Mouse (Mus musculus) thymus, postnatal 14 days (tissue): ENCODE data around the gene Bst2.
A peak's percentile ranks its signal among the peaks of the same experiment; 100 is the strongest.

Experiments used
- DNase-seq: peaks from one replicate; pipeline ENCODE4 v3.0.0; 2021

The Bst2 gene

DNA sequence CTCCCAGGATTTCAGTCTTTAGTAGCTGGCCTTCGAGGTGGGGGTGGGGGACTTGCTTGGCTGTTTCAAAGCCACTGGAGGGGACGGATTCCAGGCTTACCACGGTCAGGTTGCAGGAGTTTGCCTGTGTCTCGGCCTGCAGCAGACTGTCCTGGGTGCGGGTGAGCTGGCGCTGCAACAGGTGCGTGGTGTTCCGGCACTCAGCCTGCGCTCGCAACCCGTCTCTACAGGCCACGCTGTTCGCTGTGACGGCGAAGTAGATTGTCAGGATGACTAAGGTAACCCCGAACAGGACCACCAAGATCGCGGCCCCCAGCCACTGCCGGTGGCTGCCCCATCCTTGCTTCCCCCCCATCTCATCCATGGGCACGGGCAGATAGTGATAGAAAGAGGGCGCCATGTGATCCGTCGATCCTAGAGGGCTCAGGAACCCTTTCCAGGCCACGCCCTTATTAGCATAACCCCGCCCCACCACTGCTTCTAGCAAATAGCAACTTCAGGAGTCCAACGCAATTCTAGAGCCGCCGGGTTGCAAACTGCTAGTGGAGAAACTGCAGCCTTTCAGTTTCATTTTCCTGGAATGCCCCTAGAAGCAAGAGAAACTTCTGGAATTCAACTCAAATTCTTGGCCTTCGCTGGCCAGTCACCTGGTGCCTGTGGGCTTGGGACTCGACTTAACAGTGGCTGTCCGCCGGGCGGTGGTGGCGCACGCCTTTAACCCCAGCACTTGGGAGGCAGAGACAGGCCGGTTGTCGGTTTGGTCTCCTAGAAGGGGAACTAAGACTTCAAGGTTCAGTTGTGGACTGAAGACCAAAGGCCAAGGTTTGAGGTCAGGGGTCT lies at the start of gene Bst2:
TSS of gene Bst2 (minus strand) at position 429 of the 840 bp plus-strand sequence.
- peak; percentile 92 for DNase-seq

DNA sequence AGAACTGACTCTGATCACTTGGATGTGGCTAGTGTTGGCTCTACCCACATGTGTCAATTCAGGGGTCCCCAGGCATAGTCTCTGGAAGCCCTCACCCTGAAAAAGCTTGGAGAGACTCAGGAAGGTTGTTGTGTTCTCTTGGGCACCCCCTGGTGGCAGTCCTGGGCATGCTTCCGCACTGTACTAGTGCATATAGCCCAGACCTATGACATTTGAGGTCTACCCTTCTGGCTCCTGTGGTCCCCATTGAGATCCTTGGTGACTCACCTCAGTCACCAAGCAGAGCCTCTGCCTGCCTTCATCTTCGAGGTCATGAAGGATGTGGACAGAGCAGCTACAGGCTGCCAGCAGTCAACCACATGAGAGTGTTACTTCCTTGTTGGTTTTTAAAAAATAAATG lies 49.6 kb upstream of the Bst2 start:
- peak; percentile 69 for DNase-seq

DNA sequence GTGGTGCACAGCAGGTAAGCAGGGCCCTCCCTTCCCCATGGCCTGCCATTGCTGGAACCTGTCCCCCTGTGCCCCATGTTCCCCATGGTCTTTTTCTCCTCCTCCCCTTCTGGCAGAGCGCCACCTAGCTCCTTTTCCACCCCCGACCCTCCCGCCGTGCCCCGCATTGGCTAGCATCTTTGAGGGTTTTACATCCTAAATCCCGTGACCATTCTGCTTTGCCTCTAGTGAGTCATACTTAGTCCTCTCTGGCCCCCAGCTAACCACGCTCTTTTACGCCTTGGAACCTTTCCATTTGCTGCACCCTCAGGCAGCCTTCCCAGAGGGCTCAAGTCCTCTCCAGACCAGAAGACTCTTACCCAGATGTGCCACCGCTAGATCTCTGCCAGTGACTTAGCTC lies 42.9 kb upstream of the Bst2 start:
- peak; percentile 12 for DNase-seq

DNA sequence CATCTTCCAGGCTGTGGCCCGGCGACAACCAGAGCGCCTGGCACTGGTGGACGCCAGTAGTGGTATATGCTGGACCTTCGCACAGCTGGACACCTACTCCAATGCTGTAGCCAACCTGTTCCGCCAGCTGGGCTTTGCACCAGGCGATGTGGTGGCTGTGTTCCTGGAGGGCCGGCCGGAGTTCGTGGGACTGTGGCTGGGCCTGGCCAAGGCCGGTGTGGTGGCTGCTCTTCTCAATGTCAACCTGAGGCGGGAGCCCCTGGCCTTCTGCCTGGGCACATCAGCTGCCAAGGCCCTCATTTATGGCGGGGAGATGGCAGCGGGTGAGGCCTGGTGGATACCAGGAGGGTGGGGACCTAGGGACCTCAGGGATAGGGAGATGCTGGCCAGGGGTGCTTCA lies 42.2 kb upstream of the Bst2 start:
- no peak for DNase-seq

DNA sequence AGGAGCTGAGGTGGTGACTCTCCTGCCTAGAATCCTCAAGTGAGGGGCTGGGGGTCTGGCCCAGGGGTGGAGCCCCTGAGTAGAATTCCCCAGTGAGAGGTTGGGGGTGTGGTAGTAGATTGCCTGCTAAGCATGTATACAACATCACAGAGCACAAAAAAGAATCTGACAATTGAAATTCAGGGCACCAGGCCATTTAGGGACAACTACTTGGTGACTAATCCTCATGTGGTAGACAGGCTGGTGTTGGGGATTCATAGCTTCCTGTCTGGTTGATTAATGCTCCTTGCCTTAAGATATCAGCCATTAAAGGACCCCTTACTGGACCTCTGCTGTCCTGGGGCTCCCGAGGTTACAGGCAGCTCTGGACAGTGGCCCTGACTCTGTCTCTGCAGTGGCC lies 41.8 kb upstream of the Bst2 start:
- DNase-seq, result no peak

DNA sequence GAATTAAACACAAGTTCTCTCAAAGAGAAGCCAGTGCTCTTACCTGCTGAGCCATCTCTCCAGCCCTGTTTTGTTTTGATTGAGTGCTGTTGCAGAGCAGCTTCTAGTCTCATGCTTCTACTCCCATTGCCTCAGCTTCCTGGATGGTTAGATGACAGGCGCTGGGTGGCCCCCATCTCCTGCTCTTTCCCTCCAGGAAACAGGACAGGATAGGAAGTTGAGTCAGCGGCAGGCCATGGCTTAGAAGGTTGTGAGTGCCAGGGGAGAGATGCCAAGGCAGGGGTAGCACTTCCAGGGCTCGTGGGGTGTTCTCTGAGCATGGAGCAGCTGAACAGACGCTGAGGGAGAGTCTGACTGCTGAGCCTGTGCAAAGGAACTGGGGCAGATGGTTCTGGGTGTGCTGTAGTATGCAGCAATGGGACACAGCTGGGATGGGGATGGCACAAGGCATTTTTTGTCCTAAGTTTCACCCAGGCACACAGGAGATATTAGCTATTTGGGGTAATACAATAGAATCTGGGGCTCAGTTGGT lies 40.7 kb upstream of the Bst2 start:
- DNase-seq, result no peak

DNA sequence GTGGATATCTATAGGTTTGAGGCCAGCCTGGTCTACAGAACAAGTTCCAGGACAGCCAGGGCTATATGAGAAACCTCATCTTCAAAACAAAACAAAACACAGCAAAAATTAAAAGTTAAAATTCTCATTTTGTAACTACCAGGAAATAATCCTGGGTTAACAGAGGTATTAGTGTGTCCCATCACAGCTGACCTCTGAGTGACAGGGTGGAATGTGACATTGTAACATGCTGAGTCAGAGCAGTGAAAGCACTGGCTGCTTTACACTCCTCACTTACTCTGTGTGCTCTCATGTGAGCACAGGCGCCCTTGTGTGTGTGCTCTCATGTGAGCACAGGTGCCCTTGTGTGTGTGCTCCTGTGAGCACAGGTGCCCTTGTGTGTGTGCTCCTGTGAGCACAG lies 37.8 kb upstream of the Bst2 start:
- no peak for DNase-seq

DNA sequence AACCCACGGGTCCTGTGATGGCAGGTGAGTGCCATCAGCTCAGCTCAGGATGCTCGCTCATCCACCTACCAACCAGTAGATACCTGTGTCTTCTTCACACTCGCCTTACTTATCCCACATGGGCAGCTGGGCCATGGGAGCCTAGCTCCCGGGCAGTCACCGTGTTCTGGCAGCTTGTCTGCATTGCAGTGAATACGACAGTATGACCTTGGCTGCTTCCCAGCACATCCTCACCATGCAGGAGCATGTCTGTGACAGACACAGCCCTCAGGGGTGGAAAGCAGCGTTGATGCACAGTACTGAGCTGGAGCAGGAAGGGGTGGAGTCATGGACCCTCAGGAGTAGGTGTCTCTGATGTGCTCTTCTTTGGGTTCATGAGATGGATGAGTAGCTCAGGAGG lies 37.2 kb upstream of the Bst2 start:
- DNase-seq, result no peak

DNA sequence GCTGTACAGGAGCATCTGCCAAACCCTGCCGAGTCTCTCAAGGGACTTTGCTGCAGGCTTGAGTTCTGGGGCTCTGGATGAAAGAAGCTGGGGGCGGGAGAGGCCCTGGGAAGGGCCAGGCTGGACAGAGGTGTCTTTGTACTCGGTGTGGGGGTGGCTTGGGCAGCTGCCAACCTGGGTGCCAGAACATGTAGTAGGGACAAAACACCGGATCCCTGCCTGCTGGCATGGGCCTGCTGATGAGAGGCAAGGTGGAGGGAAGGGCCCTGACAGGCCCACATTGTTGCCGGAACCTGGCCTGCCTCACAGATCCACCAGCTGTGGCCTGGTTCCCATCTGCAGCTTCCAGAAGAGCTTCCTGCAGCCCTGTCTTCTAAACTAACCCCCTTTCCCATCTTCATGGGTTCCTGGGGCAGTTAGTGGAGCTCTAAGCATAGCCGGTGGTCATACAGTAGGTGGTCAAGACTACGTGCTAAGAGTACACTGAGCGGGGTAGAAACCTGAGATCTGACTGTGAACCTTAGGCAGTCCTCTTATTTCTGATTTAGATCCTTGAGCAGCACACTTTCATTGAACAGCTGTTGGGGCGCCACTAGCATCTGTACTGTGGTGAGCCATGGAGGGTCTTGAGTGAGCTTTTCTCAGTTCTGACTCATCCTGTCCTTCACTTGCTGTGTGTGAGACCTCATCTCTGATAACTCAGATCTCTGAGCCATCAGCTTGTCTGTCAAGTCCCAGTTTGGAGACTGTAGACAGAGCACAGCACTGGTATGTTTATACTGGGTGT lies 35.8 kb upstream of the Bst2 start:
- peak; percentile 10 for DNase-seq

DNA sequence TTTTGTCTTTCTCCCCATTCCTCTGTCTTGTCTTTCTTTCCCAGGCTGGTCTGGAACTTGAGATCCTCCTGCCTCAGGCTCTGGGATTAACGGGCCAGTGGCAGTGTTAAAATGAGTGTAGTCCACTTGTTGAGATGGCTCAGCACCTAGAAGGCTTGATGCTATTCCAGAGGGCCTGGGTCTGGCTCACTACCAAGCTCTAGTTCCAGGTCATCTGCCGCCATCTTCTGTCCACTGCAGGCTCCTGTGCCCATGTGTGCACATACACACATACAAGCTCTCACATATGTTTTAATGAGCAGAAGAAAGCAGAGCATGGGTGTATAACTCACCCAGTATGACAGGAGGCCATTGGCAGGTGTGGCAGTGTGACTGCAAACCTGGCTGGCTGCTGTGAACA lies 34.8 kb upstream of the Bst2 start:
- peak; percentile 4 for DNase-seq

DNA sequence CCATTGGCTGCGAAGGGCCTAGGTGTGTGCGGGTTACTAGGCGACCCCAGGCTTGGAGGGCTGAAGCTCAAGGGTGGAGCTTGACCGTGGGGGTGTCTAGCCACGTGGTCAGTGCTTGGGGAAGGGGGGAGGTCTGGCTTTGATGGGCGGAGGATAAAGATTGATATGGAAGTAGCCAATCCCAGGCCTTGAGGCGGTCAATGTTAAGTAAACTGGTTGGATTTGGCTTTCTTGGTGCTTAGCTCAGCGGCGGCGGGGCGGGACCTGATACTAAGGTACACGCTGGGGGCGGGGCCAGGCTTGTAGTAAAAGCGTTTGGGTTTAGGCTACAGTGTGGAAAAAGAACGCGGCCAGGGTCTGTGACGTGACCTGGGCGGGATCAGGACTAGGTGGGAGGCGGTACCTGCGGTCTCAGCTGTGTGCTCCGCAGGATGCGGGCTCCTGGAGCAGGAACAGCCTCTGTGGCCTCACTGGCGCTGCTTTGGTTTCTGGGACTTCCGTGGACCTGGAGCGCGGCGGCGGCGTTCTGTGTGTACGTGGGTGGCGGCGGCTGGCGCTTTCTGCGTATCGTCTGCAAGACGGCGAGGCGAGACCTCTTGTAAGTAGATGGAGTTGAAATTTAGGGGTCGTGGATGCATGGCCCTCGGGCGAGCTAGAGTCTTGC lies 33.2 kb upstream of the Bst2 start:
- DNase-seq, result peak; percentile 91

DNA sequence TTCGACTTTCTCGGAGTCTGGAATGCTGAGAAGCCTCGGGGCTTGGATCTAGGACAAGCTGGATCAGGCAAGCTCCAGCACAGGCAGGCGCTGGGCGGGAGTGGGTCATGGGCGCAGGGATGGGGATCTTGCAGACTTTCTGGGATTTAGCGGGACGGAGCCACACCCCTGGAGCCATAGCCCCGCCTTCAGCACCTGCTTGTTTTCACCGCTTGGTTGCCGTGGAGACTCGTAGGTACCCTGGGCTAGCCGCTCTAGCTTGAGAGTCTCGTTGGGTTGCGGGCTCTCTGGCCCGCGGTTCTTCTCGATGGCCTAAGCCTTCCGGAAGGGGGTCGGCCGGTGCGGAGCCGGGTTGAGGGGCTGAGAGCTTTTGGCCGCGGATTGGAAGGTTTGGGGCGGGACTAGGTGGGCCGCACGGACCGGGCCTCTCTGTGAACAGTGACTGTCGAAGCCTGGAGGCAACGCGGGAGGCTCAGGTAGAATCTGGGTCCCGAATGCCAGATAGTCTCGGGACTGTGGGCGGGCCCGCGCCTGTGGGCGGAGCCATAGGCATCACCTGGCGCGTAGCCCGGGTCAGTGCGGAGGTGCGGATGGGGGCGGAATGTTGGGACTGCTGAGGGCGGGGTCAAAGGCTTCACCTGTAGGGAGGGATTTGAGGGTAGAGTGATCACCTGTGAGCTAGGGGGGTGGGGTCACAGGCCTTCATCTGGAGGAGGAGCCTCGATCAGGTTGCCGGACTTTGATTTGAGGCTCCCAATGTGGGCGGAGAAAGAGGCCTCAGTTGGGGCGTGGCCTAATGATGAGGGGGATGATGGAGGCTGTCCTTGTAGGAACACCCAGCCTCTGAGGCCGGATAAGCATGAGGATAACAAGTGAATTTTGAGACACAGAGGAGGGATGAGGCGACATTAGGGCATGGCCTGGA lies 32.4 kb upstream of the Bst2 start:
- DNase-seq, result peak; percentile 66

DNA sequence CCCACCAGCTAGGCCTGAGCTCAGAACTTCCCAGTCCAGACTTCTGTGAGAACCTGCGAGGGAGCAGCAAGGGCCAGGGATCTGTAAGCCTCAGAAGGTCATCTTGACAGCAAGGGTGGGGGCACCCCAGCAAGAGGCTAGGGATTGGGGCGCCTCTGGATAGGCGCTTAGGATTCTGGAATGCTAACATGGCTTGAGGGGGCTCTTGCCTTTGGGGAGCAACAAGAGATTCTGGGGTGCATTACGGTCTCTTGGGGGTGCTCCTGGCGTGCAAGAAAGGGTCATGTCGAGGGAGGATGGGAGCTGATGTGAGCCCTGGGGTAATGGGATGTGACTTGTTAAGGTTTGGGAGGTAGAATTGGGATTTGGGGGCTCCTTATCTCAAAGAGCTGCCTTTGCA lies 31.7 kb upstream of the Bst2 start:
- DNase-seq, result peak; percentile 6

DNA sequence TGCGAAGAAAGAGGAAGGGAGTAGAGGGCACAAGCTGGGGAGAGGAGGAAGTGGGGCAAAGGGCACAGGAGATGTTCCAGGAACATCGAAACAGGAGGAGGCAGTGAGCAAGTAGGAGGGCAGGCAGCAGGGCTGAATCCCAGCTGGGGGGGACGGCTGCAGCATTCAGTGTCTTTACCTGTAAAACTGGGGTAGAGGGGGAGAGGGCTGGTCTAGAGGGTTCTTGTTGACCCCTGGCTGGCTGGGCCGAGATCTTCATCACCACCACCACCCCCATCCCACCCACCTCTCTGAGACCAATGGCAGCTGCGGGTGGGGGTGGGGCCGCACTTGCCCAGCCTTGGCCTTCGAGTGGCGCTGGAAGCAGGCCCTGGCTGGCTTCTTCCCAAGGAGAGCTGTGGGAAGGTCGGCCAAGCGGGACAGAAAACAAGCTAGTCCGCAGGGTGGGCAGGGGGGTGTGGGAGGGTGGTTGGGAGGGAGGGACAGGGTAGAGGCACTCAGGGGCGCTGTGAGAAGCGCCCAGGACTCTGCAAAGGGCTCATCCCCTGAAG lies 31.2 kb upstream of the Bst2 start, which contains the start of gene Slc27a1:
TSS of gene Slc27a1 (plus strand) at position 496 of the 551 bp plus-strand sequence.
- DNase-seq, result peak; percentile 5

DNA sequence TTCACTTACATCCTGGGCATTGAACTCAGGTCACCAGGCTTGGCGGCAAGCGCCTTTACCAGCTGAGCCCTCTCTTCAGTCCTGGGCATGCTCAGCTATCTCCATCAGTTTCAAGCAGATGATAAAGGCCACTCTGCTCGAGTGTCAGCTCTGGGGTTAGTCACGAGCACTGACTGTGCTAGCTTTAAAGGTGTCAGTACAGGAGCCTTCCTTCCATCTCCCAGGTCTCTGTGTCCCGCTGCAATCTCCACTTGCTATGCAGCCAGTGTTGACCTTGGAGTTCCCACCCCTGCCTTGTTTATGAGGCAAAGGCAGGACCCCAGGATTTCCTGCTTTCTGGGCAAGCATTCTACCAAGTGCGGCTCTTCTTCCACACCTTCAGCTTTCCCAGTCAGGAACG lies 30.3 kb upstream of the Bst2 start:
- DNase-seq, result no peak

DNA sequence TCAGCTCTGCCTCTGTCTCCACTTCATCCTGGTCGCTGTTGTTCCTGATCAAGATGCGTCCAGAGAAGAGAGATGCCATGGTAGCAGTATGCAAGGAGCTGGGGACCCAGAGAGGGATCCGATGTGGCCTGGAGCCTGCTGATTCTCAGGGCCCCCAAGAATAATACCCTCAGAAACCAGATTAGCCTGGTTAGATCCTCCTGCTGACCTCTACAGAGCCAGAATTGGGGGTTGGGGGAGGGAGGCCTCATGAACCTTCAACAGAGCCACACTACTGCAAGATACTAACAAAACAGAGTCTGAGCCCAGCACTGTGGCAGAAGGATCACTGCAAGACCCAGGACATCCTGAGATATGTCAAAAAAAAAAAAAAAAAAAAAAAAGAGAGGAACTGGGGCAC lies 29.2 kb upstream of the Bst2 start, which contains the start of gene Nxnl1:
TSS of gene Nxnl1 (minus strand) at position 101 of the 400 bp plus-strand sequence.
- DNase-seq, result no peak

DNA sequence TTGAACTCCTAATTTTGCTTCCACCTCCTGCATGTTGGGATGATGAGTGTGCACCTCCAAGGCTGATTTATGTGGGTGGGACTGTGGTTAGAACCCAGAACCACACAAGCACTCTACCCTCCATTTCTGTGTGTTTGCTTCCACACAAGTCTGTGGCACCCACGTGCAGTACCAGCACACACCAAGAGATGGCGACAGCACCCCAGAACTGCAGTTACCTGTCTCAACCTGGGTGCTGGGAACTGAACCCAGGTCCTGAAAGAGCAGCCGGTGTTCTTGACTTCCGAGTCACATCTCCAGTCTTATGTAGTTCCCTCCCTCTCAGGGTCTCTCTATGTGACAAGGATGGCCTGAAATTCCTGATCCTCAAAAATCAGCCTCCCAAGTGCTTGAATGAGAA lies 26.7 kb upstream of the Bst2 start:
- peak; percentile 25 for DNase-seq

DNA sequence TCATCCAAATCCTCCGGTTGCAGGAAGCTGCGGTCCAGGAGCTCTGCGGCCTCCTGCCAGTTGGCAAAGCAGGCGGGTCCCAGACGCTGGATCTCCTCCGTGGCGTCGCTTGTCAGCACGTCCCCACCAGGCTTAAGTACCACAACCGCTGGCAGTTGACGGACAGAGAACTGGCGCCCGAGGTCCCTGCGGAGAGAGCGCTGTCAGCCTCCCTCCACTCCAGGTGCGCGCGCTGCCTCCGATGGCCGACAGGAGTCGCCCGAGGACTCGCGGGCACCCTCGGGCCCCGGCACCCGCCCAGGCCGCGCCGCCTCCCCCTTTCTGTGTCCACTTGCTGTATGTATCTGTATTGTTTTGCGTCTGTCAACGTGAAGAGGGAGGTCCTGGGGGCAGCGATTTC lies 25.5 kb upstream of the Bst2 start:
- peak; percentile 90 for DNase-seq

DNA sequence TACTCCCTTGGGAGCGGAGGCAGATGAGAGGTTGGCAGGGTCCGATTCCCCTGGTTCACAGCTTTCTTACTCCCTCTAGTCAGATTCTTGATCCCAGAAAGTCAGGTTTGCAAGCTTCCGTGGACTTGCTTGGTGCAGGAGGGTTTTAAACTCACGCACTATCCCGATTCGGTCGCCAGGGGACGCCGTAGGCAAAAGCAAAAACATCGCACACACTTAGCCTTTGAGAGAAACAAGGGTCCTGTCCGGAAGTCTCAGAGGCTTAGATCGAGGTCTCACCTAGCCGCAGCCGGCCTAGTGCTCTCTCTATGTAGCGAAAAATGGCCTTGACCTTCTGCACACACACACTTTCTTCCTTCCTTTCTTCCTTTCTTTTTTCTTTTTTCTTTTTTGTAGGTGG lies 24.1 kb upstream of the Bst2 start:
- peak; percentile 76 for DNase-seq

DNA sequence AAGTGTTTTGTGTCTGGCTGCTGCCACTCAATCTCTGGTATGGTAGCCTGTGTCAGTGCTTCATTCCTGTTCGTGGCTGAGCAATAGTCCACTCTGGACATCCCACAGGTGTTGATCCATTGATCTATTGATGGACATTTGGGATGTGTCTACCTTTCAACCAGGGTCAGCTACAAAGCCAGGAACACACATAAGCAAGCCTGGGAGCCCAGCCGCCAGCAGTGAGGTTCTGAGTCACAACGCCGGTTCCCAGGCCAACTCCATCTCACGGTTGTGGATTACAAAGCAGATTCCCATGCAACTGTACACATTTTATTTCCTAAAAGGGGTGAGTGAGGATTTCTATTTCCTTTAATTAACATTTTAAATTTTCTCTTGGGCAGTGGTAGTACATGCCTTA lies 23.5 kb upstream of the Bst2 start:
- no peak for DNase-seq

DNA sequence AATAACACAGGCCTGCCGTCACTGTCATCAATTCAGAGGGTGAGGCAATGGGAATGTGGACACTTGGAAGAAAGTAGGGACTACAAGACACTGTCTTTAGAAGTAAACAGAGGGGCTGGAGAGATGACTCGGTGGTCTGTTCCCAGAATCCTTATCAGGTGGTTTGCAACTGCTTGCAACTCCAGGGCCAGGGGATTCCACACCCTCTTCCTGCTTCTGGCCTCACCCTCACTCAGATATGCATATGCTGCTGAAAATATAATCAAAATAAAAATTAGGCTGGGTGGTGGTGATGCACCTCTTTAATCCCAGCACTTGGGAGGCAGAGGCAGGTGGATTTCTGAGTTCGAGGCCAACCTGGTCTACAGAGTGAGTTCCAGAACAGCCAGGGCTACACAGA lies 22.8 kb upstream of the Bst2 start:
- DNase-seq, result no peak
